Mouse (Mus musculus) 416B (cell line): ENCODE data around the gene Fancd2.
A peak's percentile ranks its signal among the peaks of the same experiment; 100 is the strongest.

Experiments used
- DNase-seq: peaks from one replicate; pipeline ENCODE4 v3.0.0; 2011; ENCODE audit warnings: low read depth

Gene Fancd2

GRCm38 (mm10) chr6:113612258-113612969, 80.9 kb downstream of the Fancd2 start:
- no peak for DNase-seq

- no peak for DNase-seq
These were observed 82.7 kb downstream of the Fancd2 start for GRCm38 (mm10) chr6:113614152-113614551.

GRCm38 (mm10) chr6:113614997-113615396, 83.5 kb downstream of the Fancd2 start:
- DNase-seq = no peak

GRCm38 (mm10) chr6:113615489-113615888, 84.0 kb downstream of the Fancd2 start:
- no peak for DNase-seq

- DNase-seq = peak; percentile 51
These were observed 91.9 kb downstream of the Fancd2 start for GRCm38 (mm10) chr6:113623386-113623785.

GRCm38 (mm10) chr6:113623941-113624751, 92.7 kb downstream of the Fancd2 start, which contains the start of gene Vhl:
Gene Vhl (plus strand): TSS chr6:113623959.
- peak; percentile 83 for DNase-seq

GRCm38 (mm10) chr6:113624989-113625770, 93.7 kb downstream of the Fancd2 start:
- no peak for DNase-seq

- DNase-seq = no peak
These were observed 98.8 kb downstream of the Fancd2 start for GRCm38 (mm10) chr6:113630322-113630721.

- no peak for DNase-seq
These were observed 101.4 kb downstream of the Fancd2 start for GRCm38 (mm10) chr6:113632863-113633262.

GRCm38 (mm10) chr6:113638302-113639040, 107.0 kb downstream of the Fancd2 start, which contains the start of gene Irak2:
Gene Irak2 (plus strand): TSS chr6:113638467.
- DNase-seq = peak; percentile 92

GRCm38 (mm10) chr6:113639201-113639600, 107.7 kb downstream of the Fancd2 start:
- no peak for DNase-seq

GRCm38 (mm10) chr6:113642605-113643004, 111.1 kb downstream of the Fancd2 start:
- DNase-seq = no peak

- DNase-seq = no peak
These were observed 111.5 kb downstream of the Fancd2 start for GRCm38 (mm10) chr6:113643021-113643420.

- no peak for DNase-seq
These were observed 112.5 kb downstream of the Fancd2 start for GRCm38 (mm10) chr6:113643967-113644366.

GRCm38 (mm10) chr6:113644808-113645207, 113.3 kb downstream of the Fancd2 start:
- no peak for DNase-seq
